Mouse (Mus musculus): ENCODE measurements around the gene Scfd2. TPM values are rescaled to one million over a fixed set of nuclear protein-coding genes. Genes with fewer than 3 reads are reported as not detected.

Scfd2 gene
- polyA plus RNA-seq, 1 experiment from 2014 or later = 17.7 TPM

DNA sequence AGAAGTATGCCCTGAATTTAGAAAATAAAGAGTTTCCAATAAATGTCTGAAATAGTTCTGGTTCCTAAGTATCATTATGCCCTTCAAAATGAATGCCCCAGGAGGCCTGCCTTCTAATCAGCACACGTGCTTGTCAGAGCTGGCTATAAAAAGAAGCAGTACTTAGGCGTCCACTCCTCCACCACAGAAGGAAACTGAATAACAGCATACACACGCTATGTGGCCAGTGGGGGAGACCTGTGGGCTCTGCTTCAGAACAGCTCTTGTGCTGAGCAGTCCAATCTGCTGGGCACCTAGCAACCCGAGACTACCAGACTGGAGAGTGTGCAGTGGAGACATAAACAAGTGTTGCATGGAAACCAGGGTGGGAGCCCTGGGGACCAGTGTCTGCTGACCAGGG lies 231.4 kb downstream of the Scfd2 start:
- Histone ChIP-seq H3K27me3 (replicated peaks; ENCODE audit: control insufficient read depth, insufficient read depth, low read length) (no peaks in the 10 kb centered on the region), H3K27ac (ENCODE audit: low read length) (no peak overlapping the region), H3K4me1 (ENCODE audit: control insufficient read depth, insufficient read depth, low read length) (no peaks in the 10 kb centered on the region), H3K36me3 (ENCODE audit: control insufficient read depth, insufficient read depth, low read length) (no peaks in the 10 kb centered on the region), H3K4me3 (ENCODE audit: low read length) (no peak overlapping the region), H3K9ac (ENCODE audit: low read depth, low read length) (no peak overlapping the region), H3K9me3 (ENCODE audit: control insufficient read depth, low read length) (no peaks in the 10 kb centered on the region), H3K4me2 (ENCODE audit: low read depth, low read length) (no peak overlapping the region)
- no peak for ATAC-seq
- WGBS = 44% methylated on average over 4 of the region's 4 CpGs

DNA sequence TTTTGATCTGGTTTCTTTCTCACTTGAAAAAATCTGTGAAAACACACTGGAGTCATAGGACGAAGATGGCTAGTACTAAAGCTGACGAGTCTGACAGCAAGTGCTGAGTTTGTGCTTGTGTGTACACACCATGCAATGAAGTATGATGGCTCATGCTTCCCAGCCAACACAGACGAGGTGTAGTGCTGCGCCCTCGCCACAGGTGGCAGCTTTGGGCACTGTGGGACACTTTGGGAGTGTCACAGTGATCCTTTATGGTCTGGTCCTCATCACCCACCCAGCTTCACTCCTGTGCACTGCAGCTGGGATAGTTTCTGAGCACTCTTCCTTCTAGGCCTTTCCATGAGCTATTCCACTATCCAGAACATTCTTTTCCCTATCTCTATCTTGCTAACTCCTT lies 234.4 kb downstream of the Scfd2 start:
- Histone ChIP-seq H3K27ac (ENCODE audit: low read length) (no peak overlapping the region), H3K36me3 (ENCODE audit: control insufficient read depth, insufficient read depth, low read length) (no peaks in the 10 kb centered on the region), H3K27me3 (replicated peaks; ENCODE audit: control insufficient read depth, insufficient read depth, low read length) (no peaks in the 10 kb centered on the region), H3K9ac (ENCODE audit: low read depth, low read length) (no peak overlapping the region), H3K4me1 (ENCODE audit: control insufficient read depth, insufficient read depth, low read length) (no peaks in the 10 kb centered on the region), H3K4me2 (ENCODE audit: low read depth, low read length) (no peak overlapping the region), H3K4me3 (ENCODE audit: low read length) (no peak overlapping the region), H3K9me3 (ENCODE audit: control insufficient read depth, low read length) (no peaks in the 10 kb centered on the region)
- ATAC-seq = no peak
- 84% methylated on average over 5 of the region's 5 CpGs for WGBS

DNA sequence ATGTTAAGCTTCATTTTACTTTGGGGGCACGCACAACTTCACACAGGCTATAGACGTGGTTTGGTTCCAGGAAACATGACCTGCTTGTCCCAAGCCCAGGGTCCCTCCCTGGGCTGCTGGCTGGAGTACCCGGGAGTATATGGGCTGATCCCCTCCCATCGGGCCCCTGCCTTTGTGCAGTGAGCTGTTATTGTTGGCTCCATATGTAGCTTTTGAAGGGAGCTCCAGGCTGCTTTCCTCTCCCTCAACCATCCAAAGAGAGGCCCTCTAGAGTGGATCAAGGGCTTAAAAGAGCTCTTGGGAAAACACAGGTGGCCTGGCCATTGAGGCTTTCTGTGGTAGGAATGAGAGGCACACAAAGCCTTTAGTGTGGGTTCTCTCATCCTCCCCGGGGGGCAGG lies 235.5 kb downstream of the Scfd2 start:
- no peaks in the 10 kb centered on the region for H3K4me1 ChIP-seq (ENCODE audit: control insufficient read depth, insufficient read depth, low read length)
- no peak overlapping the region for H3K9ac ChIP-seq (ENCODE audit: low read depth, low read length)
- no peak overlapping the region for H3K4me2 ChIP-seq (ENCODE audit: low read depth, low read length)
- no peaks in the 10 kb centered on the region for H3K36me3 ChIP-seq (ENCODE audit: control insufficient read depth, insufficient read depth, low read length)
- no peaks in the 10 kb centered on the region for H3K27me3 ChIP-seq (replicated peaks; ENCODE audit: control insufficient read depth, insufficient read depth, low read length)
- no peak for ATAC-seq
- no peak overlapping the region for H3K4me3 ChIP-seq (ENCODE audit: low read length)
- WGBS = 81% methylated on average over 5 of the region's 5 CpGs
- no peak overlapping the region for H3K27ac ChIP-seq (ENCODE audit: low read length)
- no peaks in the 10 kb centered on the region for H3K9me3 ChIP-seq (ENCODE audit: control insufficient read depth, low read length)

DNA sequence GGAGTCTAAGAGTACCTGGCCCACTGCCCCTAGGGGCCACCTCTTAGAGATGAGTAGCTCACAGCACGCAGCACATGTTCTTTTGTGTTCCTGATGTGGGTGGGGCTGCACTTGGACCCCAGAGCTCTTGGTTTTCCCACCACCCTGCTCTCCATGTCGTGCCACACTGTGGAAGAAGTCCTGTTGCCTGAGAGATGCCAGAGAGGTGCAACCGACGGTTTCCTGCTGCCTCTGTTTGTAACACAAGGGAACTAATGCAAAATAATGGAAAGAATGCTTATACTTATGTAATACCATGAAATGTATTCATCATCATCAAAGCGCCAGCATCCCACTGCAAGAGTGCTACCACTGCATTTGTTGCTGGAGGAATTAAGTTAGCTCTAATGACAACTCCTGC lies 238.0 kb downstream of the Scfd2 start:
- Histone ChIP-seq H3K27me3 (replicated peaks; ENCODE audit: control insufficient read depth, insufficient read depth, low read length) (no peaks in the 10 kb centered on the region), H3K4me3 (ENCODE audit: low read length) (no peak overlapping the region), H3K4me1 (ENCODE audit: control insufficient read depth, insufficient read depth, low read length) (no peaks in the 10 kb centered on the region), H3K4me2 (ENCODE audit: low read depth, low read length) (no peak overlapping the region), H3K36me3 (ENCODE audit: control insufficient read depth, insufficient read depth, low read length) (no peaks in the 10 kb centered on the region), H3K27ac (ENCODE audit: low read length) (no peak overlapping the region), H3K9me3 (ENCODE audit: control insufficient read depth, low read length) (no peaks in the 10 kb centered on the region), H3K9ac (ENCODE audit: low read depth, low read length) (no peak overlapping the region)
- 68% methylated on average over 5 of the region's 5 CpGs for WGBS
- no peak for ATAC-seq

DNA sequence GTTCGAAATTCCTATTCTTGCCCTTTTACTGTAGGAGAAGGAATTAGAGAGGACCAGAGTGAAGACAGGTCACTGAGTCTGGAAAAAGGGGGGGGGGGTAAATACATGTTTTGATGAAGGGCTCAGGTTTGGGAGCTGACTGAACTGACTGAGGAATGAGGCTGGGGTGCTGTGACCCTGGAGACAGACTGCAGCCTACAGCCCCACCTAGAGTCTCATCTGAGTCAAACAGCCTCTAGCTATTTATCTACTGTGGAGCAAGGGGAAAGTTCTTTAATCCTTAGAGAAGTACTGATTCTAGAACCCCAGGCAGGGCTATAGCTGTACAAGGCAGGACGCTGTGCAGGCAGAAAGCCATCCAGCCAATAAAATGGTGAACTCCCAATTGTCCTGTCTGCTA lies 239.5 kb downstream of the Scfd2 start:
- Histone ChIP-seq H3K27ac (ENCODE audit: low read length) (no peak overlapping the region), H3K9me3 (ENCODE audit: control insufficient read depth, low read length) (no peaks in the 10 kb centered on the region), H3K4me1 (ENCODE audit: control insufficient read depth, insufficient read depth, low read length) (no peaks in the 10 kb centered on the region), H3K36me3 (ENCODE audit: control insufficient read depth, insufficient read depth, low read length) (no peaks in the 10 kb centered on the region), H3K27me3 (replicated peaks; ENCODE audit: control insufficient read depth, insufficient read depth, low read length) (no peaks in the 10 kb centered on the region), H3K4me2 (ENCODE audit: low read depth, low read length) (no peak overlapping the region), H3K9ac (ENCODE audit: low read depth, low read length) (no peak overlapping the region), H3K4me3 (ENCODE audit: low read length) (no peak overlapping the region)
- no peak for ATAC-seq
- WGBS = 89% methylated on average over 2 of the region's 2 CpGs

DNA sequence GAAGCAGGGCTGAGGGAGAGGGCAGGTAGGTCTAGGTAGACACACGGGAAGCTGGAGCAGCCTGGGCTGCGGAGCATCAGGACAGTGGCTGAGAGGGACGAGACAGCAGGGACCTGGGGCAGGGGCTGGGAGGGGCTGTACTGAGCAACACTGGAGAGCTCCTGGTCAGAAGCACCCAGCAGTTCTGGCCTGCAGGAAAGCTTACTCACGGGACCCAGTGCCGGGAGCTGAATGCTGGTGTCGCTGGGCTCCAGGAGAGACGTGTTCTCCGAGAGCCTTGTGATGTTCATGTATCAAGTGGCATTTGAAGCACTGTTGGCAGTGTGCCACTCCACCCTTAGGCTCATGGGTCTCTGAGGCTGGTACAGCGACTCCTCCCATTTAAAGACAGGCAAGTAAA lies 240.0 kb downstream of the Scfd2 start:
- H3K4me3 ChIP-seq (ENCODE audit: low read length) = no peak overlapping the region
- no peaks in the 10 kb centered on the region for H3K36me3 ChIP-seq (ENCODE audit: control insufficient read depth, insufficient read depth, low read length)
- no peaks in the 10 kb centered on the region for H3K27me3 ChIP-seq (replicated peaks; ENCODE audit: control insufficient read depth, insufficient read depth, low read length)
- no peak overlapping the region for H3K27ac ChIP-seq (ENCODE audit: low read length)
- no peak overlapping the region for H3K4me2 ChIP-seq (ENCODE audit: low read depth, low read length)
- no peaks in the 10 kb centered on the region for H3K9me3 ChIP-seq (ENCODE audit: control insufficient read depth, low read length)
- no peak overlapping the region for H3K9ac ChIP-seq (ENCODE audit: low read depth, low read length)
- WGBS = 74% methylated on average over 9 of the region's 9 CpGs
- ATAC-seq = no peak
- no peaks in the 10 kb centered on the region for H3K4me1 ChIP-seq (ENCODE audit: control insufficient read depth, insufficient read depth, low read length)

DNA sequence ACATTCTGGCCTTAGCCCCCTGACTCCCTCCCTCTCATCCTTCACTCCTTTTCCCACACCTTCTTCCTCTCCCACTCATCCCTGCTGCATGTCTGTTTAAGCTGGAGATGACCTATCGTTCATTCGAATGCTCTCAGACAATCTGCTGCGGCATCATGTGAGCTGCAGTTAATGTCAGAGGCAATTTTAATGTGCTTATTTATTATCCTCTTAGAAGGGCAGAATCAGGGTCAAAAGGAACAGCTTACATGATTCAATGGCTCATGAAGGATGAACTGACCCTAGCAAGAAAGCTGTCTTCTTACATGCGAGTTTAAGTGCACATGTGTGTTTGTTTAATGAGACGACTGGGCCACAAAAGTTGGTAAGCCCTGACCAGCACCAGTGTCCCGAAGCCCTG lies 241.6 kb downstream of the Scfd2 start:
- Histone ChIP-seq H3K36me3 (ENCODE audit: control insufficient read depth, insufficient read depth, low read length) (no peaks in the 10 kb centered on the region), H3K9me3 (ENCODE audit: control insufficient read depth, low read length) (no peaks in the 10 kb centered on the region), H3K9ac (ENCODE audit: low read depth, low read length) (no peak overlapping the region), H3K4me1 (ENCODE audit: control insufficient read depth, insufficient read depth, low read length) (no peaks in the 10 kb centered on the region), H3K4me3 (ENCODE audit: low read length) (no peak overlapping the region), H3K27me3 (replicated peaks; ENCODE audit: control insufficient read depth, insufficient read depth, low read length) (no peaks in the 10 kb centered on the region), H3K4me2 (ENCODE audit: low read depth, low read length) (no peak overlapping the region), H3K27ac (ENCODE audit: low read length) (no peak overlapping the region)
- no peak for ATAC-seq
- 70% methylated on average over 6 of the region's 6 CpGs for WGBS

DNA sequence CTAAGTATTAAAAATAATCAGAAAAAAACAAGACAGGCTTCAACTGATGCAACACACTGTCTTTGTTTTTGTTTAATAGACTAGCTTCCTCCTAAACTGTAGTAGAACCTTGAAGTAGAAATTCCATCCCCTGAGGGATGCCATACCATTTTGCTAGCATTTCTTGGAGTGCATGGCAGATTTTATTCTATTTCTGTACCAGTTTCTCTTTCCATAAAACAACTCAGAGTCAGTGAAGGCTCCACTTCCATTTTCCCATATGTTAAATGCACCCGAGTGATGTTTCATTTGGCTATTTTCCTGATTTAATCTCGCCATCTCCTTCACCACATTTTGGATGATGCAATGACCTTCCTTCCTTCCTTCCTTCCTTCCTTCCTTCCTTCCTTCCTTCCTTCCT lies 243.4 kb downstream of the Scfd2 start:
- no peak overlapping the region for H3K9ac ChIP-seq (ENCODE audit: low read depth, low read length)
- H3K36me3 ChIP-seq (ENCODE audit: control insufficient read depth, insufficient read depth, low read length) = no peaks in the 10 kb centered on the region
- H3K9me3 ChIP-seq (ENCODE audit: control insufficient read depth, low read length) = no peaks in the 10 kb centered on the region
- no peaks in the 10 kb centered on the region for H3K27me3 ChIP-seq (replicated peaks; ENCODE audit: control insufficient read depth, insufficient read depth, low read length)
- H3K4me1 ChIP-seq (ENCODE audit: control insufficient read depth, insufficient read depth, low read length) = no peaks in the 10 kb centered on the region
- ATAC-seq = no peak
- 90% methylated on average over 2 of the region's 2 CpGs for WGBS
- H3K4me2 ChIP-seq (ENCODE audit: low read depth, low read length) = no peak overlapping the region
- H3K27ac ChIP-seq (ENCODE audit: low read length) = no peak overlapping the region
- no peak overlapping the region for H3K4me3 ChIP-seq (ENCODE audit: low read length)

DNA sequence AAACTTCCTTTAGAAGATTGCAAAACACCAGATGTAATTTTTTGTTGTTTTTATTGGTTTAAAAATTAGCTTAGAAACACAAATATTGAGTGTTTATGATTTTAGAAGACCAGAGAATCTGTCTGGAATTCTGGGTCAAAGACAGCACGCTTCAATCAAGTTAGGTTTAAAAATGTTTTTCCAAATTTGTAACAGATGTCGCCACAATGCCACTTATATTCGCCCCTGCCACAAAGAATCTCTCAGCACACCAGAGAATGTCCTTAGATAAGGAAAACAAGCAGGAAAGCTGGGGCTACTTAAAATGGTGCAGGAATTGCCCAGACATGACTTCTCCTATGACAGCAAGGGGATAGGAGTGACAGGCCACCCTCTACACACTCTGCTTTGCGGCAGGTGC lies 245.3 kb downstream of the Scfd2 start:
- Histone ChIP-seq H3K4me2 (ENCODE audit: low read depth, low read length) (no peak overlapping the region), H3K4me1 (ENCODE audit: control insufficient read depth, insufficient read depth, low read length) (no peaks in the 10 kb centered on the region), H3K27me3 (replicated peaks; ENCODE audit: control insufficient read depth, insufficient read depth, low read length) (no peaks in the 10 kb centered on the region), H3K4me3 (ENCODE audit: low read length) (no peak overlapping the region), H3K27ac (ENCODE audit: low read length) (no peak overlapping the region), H3K9ac (ENCODE audit: low read depth, low read length) (no peak overlapping the region), H3K36me3 (ENCODE audit: control insufficient read depth, insufficient read depth, low read length) (no peaks in the 10 kb centered on the region), H3K9me3 (ENCODE audit: control insufficient read depth, low read length) (no peaks in the 10 kb centered on the region)
- WGBS = 82% methylated on average over 4 of the region's 4 CpGs
- ATAC-seq = no peak

DNA sequence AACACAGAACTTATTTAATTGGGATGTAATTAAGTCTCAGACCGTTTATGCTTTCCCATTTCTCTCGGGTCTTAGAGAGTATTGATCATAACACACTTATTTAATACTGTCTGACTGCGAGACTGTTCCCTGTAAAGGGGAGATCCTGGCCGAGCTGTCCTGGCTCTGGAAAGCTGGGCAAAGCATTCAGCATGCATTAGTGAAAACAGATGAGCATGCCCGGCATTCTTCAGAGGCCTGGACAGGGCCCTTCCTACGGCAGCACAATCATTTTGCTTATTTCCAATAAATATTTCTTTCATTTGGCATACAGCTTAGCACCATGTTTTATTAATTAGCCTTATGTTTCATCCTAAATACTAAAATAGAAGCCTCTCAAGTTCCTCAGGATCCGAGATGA lies 245.8 kb downstream of the Scfd2 start:
- Histone ChIP-seq H3K27ac (ENCODE audit: low read length) (no peak overlapping the region), H3K27me3 (replicated peaks; ENCODE audit: control insufficient read depth, insufficient read depth, low read length) (no peaks in the 10 kb centered on the region), H3K36me3 (ENCODE audit: control insufficient read depth, insufficient read depth, low read length) (no peaks in the 10 kb centered on the region), H3K9ac (ENCODE audit: low read depth, low read length) (no peak overlapping the region), H3K4me2 (ENCODE audit: low read depth, low read length) (no peak overlapping the region), H3K4me3 (ENCODE audit: low read length) (no peak overlapping the region), H3K4me1 (ENCODE audit: control insufficient read depth, insufficient read depth, low read length) (no peaks in the 10 kb centered on the region), H3K9me3 (ENCODE audit: control insufficient read depth, low read length) (no peaks in the 10 kb centered on the region)
- ATAC-seq = no peak
- 60% methylated on average over 7 of the region's 7 CpGs for WGBS

All from intestine, embryonic 16.5 days (tissue).